Mouse (Mus musculus) cerebellum, adult 2 months (tissue): ENCODE data around the gene Tmem211. TPM values are rescaled to one million over a fixed set of nuclear protein-coding genes. Genes with fewer than 3 reads are reported as not detected.

ENCODE experiments used
- DNase-seq, 2 experiments: peaks; one replicate each; pipeline ENCODE4 v3.0.0; 2021
- H3K27ac ChIP-seq: fragments of 200-500 bp; 2 replicates; pipeline ENCODE4 v1.5.1; 2012; ENCODE audit warnings: low read length, control low read depth, inconsistent platforms; ENCODE audit not compliant: insufficient read depth
- H3K27me3 ChIP-seq: fragments of 200-500 bp; 2 replicates; pipeline ENCODE4 v1.6.1; 2012; ENCODE audit warnings: inconsistent platforms, mild to moderate bottlenecking, low read length, moderate library complexity; ENCODE audit not compliant: control insufficient read depth, insufficient read depth
- H3K4me1 ChIP-seq: fragments of 200-500 bp; 2 replicates; pipeline ENCODE4 v1.6.1; 2011; ENCODE audit warnings: low read length; ENCODE audit not compliant: control insufficient read depth, insufficient read depth
- H3K4me3 ChIP-seq: fragments of 200-500 bp; replicated peaks from 2 replicates; pipeline ENCODE3; 2011; ENCODE audit warnings: mild to moderate bottlenecking, low read depth, low read length, control low read depth; ENCODE audit not compliant: insufficient read depth
- CTCF ChIP-seq: fragments of 200-500 bp; IDR thresholded peaks from 2 replicates; pipeline ENCODE4 v1.5.1; 2011; ENCODE audit warnings: low read depth, mild to moderate bottlenecking, control low read depth, low read length, moderate library complexity, borderline replicate concordance; ENCODE audit not compliant: insufficient read depth
- POLR2A ChIP-seq: fragments of 200-500 bp; IDR thresholded peaks from 2 replicates; pipeline ENCODE4 v1.6.1; 2011; ENCODE audit warnings: low read length, control low read depth, borderline replicate concordance; ENCODE audit not compliant: insufficient read depth
- WGBS: fragments of 180-500 bp; shearing (Covaris S2); methylation state at CpG from one replicate; pipeline ENCODE4 v1.1.7; 2018; 5-methylcytosine and 5-hydroxymethylcytosine counted together
- polyA plus RNA-seq: library from polyadenylated mRNA; depleted of rRNA; stranded (reverse); fragments of >200 nt; gene quantifications from 2 replicates; pipeline ENCODE4 v1.2.3, GENCODE M21; 2012

Gene Tmem211
- polyA plus RNA-seq, 1 experiment, result 0.18 TPM

GRCm38 (mm10) chr5:113208622-113209400, 17.9 kb upstream of the Tmem211 start:
- 34% methylated on average over 11 of the region's 11 CpGs for WGBS
- Histone ChIP-seq H3K27me3 (no peaks in the 10 kb centered on the region), H3K4me3 (no peak overlapping the region), H3K27ac (peak overlapping the region; percentile 73; the same call in 1 of the 2 replicates), H3K4me1 (peaks cover 8% of the 10 kb centered on the region)
- peak; percentile 33 to 63 for DNase-seq
- TF ChIP-seq CTCF, result no peak
- TF ChIP-seq POLR2A, result no peak

GRCm38 (mm10) chr5:113209401-113209750, 17.3 kb upstream of the Tmem211 start:
- DNase-seq, result no peak
- Histone ChIP-seq H3K27ac (no peak overlapping the region; the same call in 1 of the 2 replicates), H3K4me3 (no peak overlapping the region), H3K27me3 (no peaks in the 10 kb centered on the region), H3K4me1 (peaks cover 8% of the 10 kb centered on the region)
- TF ChIP-seq CTCF, result no peak
- no peak for TF ChIP-seq POLR2A
- WGBS, result 36% methylated on average over 11 of the region's 11 CpGs

GRCm38 (mm10) chr5:113209898-113210297, 16.8 kb upstream of the Tmem211 start:
- no peak overlapping the region for H3K4me3 ChIP-seq
- 83% methylated on average over 13 of the region's 13 CpGs for WGBS
- TF ChIP-seq CTCF (no peak), POLR2A (no peak)
- H3K4me1 ChIP-seq, result peaks cover 8% of the 10 kb centered on the region
- DNase-seq, result no peak
- H3K27me3 ChIP-seq, result no peaks in the 10 kb centered on the region
- H3K27ac ChIP-seq, result no peak overlapping the region

- 84% methylated on average over 6 of the region's 6 CpGs for WGBS
- no peak for DNase-seq
- TF ChIP-seq POLR2A (no peak), CTCF (no peak)
- Histone ChIP-seq H3K27ac (no peak overlapping the region), H3K4me3 (no peak overlapping the region), H3K4me1 (peaks cover 8% of the 10 kb centered on the region), H3K27me3 (no peaks in the 10 kb centered on the region)
Observed at GRCm38 (mm10) chr5:113210314-113210713, 16.4 kb upstream of the Tmem211 start.

GRCm38 (mm10) chr5:113212156-113212835, 14.4 kb upstream of the Tmem211 start:
- no peak for DNase-seq
- WGBS, result 84% methylated on average over 10 of the region's 10 CpGs
- H3K27me3 ChIP-seq, result no peaks in the 10 kb centered on the region
- TF ChIP-seq POLR2A (no peak), CTCF (no peak)
- no peak overlapping the region for H3K4me3 ChIP-seq
- H3K4me1 ChIP-seq, result peaks cover 8% of the 10 kb centered on the region
- no peak overlapping the region for H3K27ac ChIP-seq

GRCm38 (mm10) chr5:113214041-113214440, 12.7 kb upstream of the Tmem211 start:
- 74% methylated on average over 8 of the region's 8 CpGs for WGBS
- TF ChIP-seq POLR2A, result no peak
- TF ChIP-seq CTCF, result no peak
- no peak overlapping the region for H3K4me3 ChIP-seq
- no peaks in the 10 kb centered on the region for H3K27me3 ChIP-seq
- no peak overlapping the region for H3K27ac ChIP-seq
- no peak for DNase-seq
- H3K4me1 ChIP-seq, result peaks cover 4% of the 10 kb centered on the region

GRCm38 (mm10) chr5:113214455-113214854, 12.3 kb upstream of the Tmem211 start:
- H3K27me3 ChIP-seq, result no peaks in the 10 kb centered on the region
- H3K4me1 ChIP-seq, result peaks cover under 1% of the 10 kb centered on the region
- 24% methylated on average over 11 of the region's 11 CpGs for WGBS
- H3K4me3 ChIP-seq, result no peak overlapping the region
- H3K27ac ChIP-seq, result no peak overlapping the region
- DNase-seq, result no peak
- no peak for TF ChIP-seq POLR2A
- TF ChIP-seq CTCF, result no peak

GRCm38 (mm10) chr5:113215610-113216011, 11.1 kb upstream of the Tmem211 start:
- Histone ChIP-seq H3K4me1 (no peaks in the 10 kb centered on the region), H3K27ac (no peak overlapping the region), H3K4me3 (no peak overlapping the region), H3K27me3 (no peaks in the 10 kb centered on the region)
- no peak for TF ChIP-seq CTCF
- no peak for TF ChIP-seq POLR2A
- no peak for DNase-seq
- 74% methylated on average over 9 of the region's 9 CpGs for WGBS
